Mouse (Mus musculus) cerebellum, adult 2 months (tissue): ENCODE measurements at regions not wholly inside any gene's neighbourhood (a gene's known extent, or its start where the extent isn't known, plus 50 kb on each side); places are given as distances from the start of the nearest gene placed in this dataset.

Experiments
- DNase-seq, 2 experiments: peaks; one replicate each; pipeline ENCODE4 v3.0.0; 2021
- H3K27ac ChIP-seq: fragments of 200-500 bp; 2 replicates; pipeline ENCODE4 v1.5.1; 2012; ENCODE audit warnings: low read length, control low read depth, inconsistent platforms; ENCODE audit not compliant: insufficient read depth
- H3K27me3 ChIP-seq: fragments of 200-500 bp; 2 replicates; pipeline ENCODE4 v1.6.1; 2012; ENCODE audit warnings: inconsistent platforms, mild to moderate bottlenecking, low read length, moderate library complexity; ENCODE audit not compliant: control insufficient read depth, insufficient read depth
- H3K4me1 ChIP-seq: fragments of 200-500 bp; 2 replicates; pipeline ENCODE4 v1.6.1; 2011; ENCODE audit warnings: low read length; ENCODE audit not compliant: control insufficient read depth, insufficient read depth
- H3K4me3 ChIP-seq: fragments of 200-500 bp; replicated peaks from 2 replicates; pipeline ENCODE3; 2011; ENCODE audit warnings: mild to moderate bottlenecking, low read depth, low read length, control low read depth; ENCODE audit not compliant: insufficient read depth
- CTCF ChIP-seq: fragments of 200-500 bp; IDR thresholded peaks from 2 replicates; pipeline ENCODE4 v1.5.1; 2011; ENCODE audit warnings: low read depth, mild to moderate bottlenecking, control low read depth, low read length, moderate library complexity, borderline replicate concordance; ENCODE audit not compliant: insufficient read depth
- POLR2A ChIP-seq: fragments of 200-500 bp; IDR thresholded peaks from 2 replicates; pipeline ENCODE4 v1.6.1; 2011; ENCODE audit warnings: low read length, control low read depth, borderline replicate concordance; ENCODE audit not compliant: insufficient read depth
- WGBS: fragments of 180-500 bp; shearing (Covaris S2); methylation state at CpG from one replicate; pipeline ENCODE4 v1.1.7; 2018; 5-methylcytosine and 5-hydroxymethylcytosine counted together

DNA sequence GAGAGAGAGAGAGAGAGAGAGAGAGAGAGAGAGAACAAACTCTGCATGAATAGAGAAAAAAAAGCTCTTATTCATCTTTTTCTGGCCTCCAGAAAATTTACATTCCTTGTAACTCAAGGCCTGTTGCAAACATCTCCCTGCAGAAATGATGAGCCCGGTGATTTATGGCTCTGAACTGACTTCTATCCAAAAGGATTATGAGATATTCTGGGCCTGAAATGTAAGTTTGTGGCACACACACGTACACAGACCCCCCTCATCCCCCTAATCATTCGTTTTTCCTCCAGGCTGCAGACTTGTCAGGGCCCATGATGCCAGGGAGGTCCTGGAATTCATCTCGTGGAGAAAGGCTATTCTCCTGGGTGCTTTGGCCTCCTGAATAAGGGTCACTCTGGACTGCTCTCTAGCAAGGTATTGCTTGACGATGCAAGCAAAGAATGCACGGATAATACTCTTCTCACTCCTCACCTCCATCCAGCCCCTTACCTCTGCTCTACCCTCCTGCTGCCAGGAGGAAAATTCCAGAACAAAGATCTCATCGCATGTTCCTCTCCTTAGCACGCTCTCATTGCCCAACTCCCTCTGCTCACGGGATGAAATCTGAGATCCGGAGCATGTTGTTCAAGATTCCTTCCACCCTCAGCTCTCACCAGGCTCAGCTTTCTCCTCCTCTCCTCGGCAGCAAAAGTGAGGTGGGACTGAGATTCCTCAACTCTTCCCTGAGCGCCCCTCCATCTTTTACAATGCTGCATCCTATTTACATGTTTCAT, 362.0 kb upstream of the Klf4 start:
- WGBS = 75% methylated on average over 12 of the region's 12 CpGs
- DNase-seq = no peak
- no peak overlapping the region for H3K27ac ChIP-seq

DNA sequence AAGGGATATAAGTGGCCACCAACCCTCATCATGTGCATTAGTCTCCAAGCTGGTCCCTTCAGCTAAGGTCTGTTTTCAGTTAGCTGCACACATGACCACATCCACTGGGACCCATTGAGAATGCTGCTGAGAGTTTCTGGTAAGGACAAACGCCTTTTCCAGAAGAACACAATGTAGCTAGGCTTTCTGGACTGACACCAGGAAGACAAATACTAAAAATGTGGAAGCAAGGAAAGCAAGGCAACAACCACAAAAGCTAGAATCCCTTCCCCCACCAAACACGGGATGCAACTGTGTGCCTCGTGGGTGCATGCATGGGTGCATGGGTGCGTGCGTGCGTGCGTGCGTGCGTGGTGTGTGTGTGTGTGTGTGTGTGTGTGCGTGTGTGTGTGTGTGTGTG, 359.4 kb upstream of the Klf4 start:
- Histone ChIP-seq H3K27me3 (no peaks in the 10 kb centered on the region), H3K4me1 (no peaks in the 10 kb centered on the region), H3K4me3 (no peak overlapping the region), H3K27ac (no peak overlapping the region)
- no peak for DNase-seq
- TF ChIP-seq POLR2A (no peak), CTCF (no peak)
- WGBS = 86% methylated on average over 10 of the region's 10 CpGs

More for the DNA sequence above, 362.0 kb upstream of the Klf4 start:
- TF ChIP-seq CTCF = no peak
- no peak for TF ChIP-seq POLR2A
- Histone ChIP-seq H3K27me3 (no peaks in the 10 kb centered on the region), H3K4me1 (no peaks in the 10 kb centered on the region), H3K4me3 (no peak overlapping the region)

DNA sequence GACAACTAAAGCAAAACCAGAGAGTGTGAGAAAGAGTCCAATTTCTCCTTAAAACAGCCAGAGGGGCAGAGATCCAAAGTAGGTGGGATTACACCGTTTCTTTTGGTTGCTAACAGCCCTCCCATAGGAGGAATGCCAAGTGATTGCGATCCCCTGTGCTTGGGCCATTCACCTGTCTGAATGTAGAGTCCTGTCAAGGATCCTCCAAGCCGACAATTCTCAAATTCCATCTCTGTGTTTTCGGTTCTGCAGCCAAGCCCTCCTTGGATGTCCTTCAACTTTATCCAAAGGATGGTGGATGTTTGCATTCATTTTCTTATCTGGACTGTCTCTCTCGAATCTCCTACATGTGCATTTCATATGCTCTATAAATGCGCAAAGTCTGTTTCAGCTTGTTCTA, 355.3 kb upstream of the Klf4 start:
- no peak overlapping the region for H3K4me3 ChIP-seq
- H3K27ac ChIP-seq = no peak overlapping the region
- DNase-seq = no peak
- no peaks in the 10 kb centered on the region for H3K4me1 ChIP-seq
- WGBS = 68% methylated on average over 6 of the region's 6 CpGs
- TF ChIP-seq POLR2A (no peak), CTCF (no peak)
- no peaks in the 10 kb centered on the region for H3K27me3 ChIP-seq

DNA sequence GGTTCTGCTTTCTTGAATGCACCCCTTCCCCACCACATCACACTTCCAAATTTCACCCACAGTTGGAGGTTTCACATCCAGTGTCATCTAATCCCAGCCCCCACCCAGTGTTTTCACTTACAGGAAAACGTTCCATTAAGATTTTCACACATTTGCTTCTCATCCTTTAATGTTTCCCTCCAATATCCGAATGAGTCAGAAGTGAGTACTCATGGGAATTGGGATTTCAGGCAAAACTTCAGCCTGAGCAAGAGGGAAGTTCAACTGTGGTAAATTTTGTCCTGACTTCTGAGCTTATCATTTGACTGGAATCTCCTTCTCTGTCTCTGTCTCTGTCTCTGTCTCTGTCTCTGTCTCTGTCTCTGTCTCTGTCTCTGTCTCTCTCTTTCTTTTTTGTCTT, 350.3 kb upstream of the Klf4 start:
- TF ChIP-seq POLR2A (no peak), CTCF (no peak)
- WGBS = 58% methylated on average over 2 of the region's 2 CpGs
- no peak for DNase-seq
- Histone ChIP-seq H3K4me3 (no peak overlapping the region), H3K4me1 (no peaks in the 10 kb centered on the region), H3K27me3 (no peaks in the 10 kb centered on the region), H3K27ac (no peak overlapping the region)

DNA sequence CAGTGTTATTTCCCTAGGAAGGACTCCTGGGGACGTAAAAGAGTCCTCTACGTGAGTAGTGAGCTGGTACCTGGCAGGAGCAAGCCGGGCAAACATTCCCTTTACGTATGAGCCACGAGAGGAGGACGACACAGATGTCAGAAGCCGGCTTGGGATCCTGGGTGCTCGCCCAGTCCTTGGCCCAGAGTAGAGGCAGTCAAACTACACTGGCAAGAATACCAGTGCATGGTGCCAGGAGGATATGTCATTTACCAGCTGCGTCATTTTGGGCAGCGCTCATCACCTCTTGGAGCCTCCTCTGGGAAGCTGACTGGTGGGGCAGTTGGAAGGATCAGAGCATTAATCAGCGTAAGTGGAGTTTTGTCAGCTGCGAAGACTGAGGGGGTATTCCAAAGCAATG, 343.0 kb upstream of the Klf4 start:
- Histone ChIP-seq H3K4me1 (peaks cover 7% of the 10 kb centered on the region; the same call in 1 of the 2 replicates), H3K27me3 (no peaks in the 10 kb centered on the region), H3K4me3 (no peak overlapping the region), H3K27ac (no peak overlapping the region)
- DNase-seq = peak; percentile 13 to 43
- WGBS = 5% methylated on average over 12 of the region's 12 CpGs
- TF ChIP-seq POLR2A (no peak), CTCF (no peak)

DNA sequence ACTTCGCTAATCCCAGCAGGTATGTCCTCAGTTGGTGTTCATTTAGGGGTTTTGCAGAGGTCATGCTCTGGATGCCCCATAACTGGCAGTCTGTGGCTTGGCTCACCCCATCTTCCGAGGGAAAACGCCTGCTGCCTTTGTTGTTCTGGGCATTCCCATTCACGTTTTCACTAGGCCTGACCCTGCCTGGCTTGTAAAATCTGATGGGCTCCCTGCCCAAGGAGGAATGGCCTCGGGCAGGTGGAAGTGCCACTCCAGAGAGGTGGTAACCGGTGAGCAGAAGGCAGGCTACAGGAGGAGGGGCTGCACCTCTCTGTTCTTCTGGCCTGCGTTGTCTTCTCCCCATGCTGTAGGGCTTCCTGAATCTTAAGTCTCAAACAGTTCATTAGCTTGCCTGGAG, 342.6 kb upstream of the Klf4 start:
- no peak for DNase-seq
- no peaks in the 10 kb centered on the region for H3K27me3 ChIP-seq
- TF ChIP-seq CTCF (no peak), POLR2A (no peak)
- H3K27ac ChIP-seq = no peak overlapping the region
- H3K4me1 ChIP-seq = peaks cover 7% of the 10 kb centered on the region; the same call in 1 of the 2 replicates
- WGBS = 13% methylated on average over 7 of the region's 7 CpGs
- no peak overlapping the region for H3K4me3 ChIP-seq

DNA sequence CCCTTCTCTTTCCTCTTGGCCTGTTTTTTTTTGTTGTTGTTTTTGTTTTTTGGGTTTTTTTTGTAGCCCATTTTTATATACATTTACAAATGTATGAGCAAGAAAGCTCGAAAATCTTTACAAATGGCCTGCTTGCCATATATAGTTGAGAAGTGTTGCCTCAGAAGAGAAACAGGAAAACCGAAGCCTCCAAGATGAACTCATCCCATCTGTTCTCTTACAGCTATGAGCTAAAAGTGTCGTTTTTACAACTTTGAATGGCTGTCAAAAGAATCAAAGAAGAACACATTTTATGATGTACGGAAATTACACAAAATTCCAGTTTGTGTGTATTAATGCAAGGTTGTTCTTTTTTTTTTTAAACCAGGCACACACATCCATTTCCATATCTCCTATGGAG, 342.0 kb upstream of the Klf4 start:
- Histone ChIP-seq H3K27ac (no peak overlapping the region), H3K4me1 (peaks cover 7% of the 10 kb centered on the region; the same call in 1 of the 2 replicates), H3K27me3 (no peaks in the 10 kb centered on the region), H3K4me3 (no peak overlapping the region)
- TF ChIP-seq POLR2A (no peak), CTCF (no peak)
- no peak for DNase-seq
- 87% methylated on average over 4 of the region's 4 CpGs for WGBS

DNA sequence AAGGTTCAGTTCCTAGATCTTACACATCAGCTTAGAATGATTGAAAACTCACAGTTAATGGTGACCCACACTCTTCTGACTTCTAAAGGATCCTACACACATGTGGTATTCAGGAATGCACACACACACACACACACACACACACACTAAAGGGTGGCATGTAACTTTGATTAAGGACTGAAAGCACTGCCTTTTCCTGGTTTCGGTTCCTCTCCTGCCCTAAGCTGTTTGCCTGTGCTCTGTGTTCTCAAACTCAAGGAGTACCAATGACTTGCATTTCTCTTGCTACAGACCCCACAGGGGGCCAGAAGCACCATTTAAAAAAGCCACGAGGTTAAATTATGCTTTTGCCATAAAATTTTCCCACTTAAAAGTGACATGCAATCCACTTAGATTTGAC, 327.8 kb upstream of the Klf4 start:
- Histone ChIP-seq H3K27me3 (no peaks in the 10 kb centered on the region), H3K4me3 (no peak overlapping the region), H3K27ac (no peak overlapping the region), H3K4me1 (no peaks in the 10 kb centered on the region)
- DNase-seq = no peak
- no peak for TF ChIP-seq POLR2A
- no peak for TF ChIP-seq CTCF
- 58% methylated on average over 2 of the region's 2 CpGs for WGBS
